Mouse (Mus musculus) liver, embryonic 14.5 days (tissue): ENCODE measurements around the gene Dnah5. TPM values are rescaled to one million over a fixed set of nuclear protein-coding genes. Genes with fewer than 3 reads are reported as not detected.
A peak's percentile ranks its signal among the peaks of the same experiment; 100 is the strongest.

Experiments used
- ATAC-seq: fragments of 200-750 bp; cut with Nextera tagmentation; 2 replicates; pipeline ENCODE4 v1.8.0; 2017; ENCODE audit warnings: moderate number of reproducible peaks, mild to moderate bottlenecking, moderate library complexity; ENCODE audit not compliant: insufficient read depth
- DNase-seq, 3 experiments: peaks; one replicate each; pipeline ENCODE4 v3.0.0-alpha.2; 2012 to 2013; ENCODE audit warnings: low read depth in 3 of 3, low spot score in 3 of 3
- H3K27ac ChIP-seq: fragments of 300-500 bp; sonication (generic); 2 replicates; pipeline ENCODE4 v1.5.1; 2014; ENCODE audit warnings: moderate library complexity, mild to moderate bottlenecking, control low read depth, inconsistent platforms
- H3K27me3 ChIP-seq: fragments of 300-500 bp; sonication (generic); 2 replicates; pipeline ENCODE4 v1.6.1; 2014; ENCODE audit warnings: mild to moderate bottlenecking, low read length, moderate library complexity; ENCODE audit not compliant: control insufficient read depth, insufficient read depth
- H3K36me3 ChIP-seq: fragments of 300-500 bp; sonication (generic); replicated peaks from 2 replicates; pipeline ENCODE4 v1.6.1; 2014; ENCODE audit warnings: low read depth; ENCODE audit not compliant: control insufficient read depth, insufficient read depth
- H3K4me1 ChIP-seq, 2 experiments: fragments of 200-500 bp in 1 of 2; fragments of 300-500 bp in 1 of 2; sonication (generic) in 1 of 2; replicated peaks; 2 replicates each; pipeline ENCODE4 v1.6.1; 2012 to 2014; ENCODE audit warnings: antibody characterized with exemption in 1 of 2, inconsistent platforms in 1 of 2, low read length in 1 of 2; ENCODE audit not compliant: control insufficient read depth in 2 of 2, insufficient read depth in 2 of 2
- H3K4me2 ChIP-seq: fragments of 300-500 bp; sonication (generic); 2 replicates; pipeline ENCODE4 v1.6.1; 2014; ENCODE audit warnings: low read depth, mild to moderate bottlenecking, control low read depth, moderate library complexity
- H3K4me3 ChIP-seq, 2 experiments: fragments of 200-500 bp in 1 of 2; fragments of 300-500 bp in 1 of 2; sonication (generic) in 1 of 2; 2 replicates each; pipeline ENCODE4 v1.5.1; 2012 to 2014; ENCODE audit warnings: low read depth in 2 of 2, low read length in 2 of 2, mild to moderate bottlenecking in 2 of 2, control low read depth in 1 of 2, inconsistent platforms in 1 of 2, moderate library complexity in 1 of 2; ENCODE audit not compliant: insufficient read depth in 1 of 2
- H3K9ac ChIP-seq: fragments of 300-500 bp; sonication (generic); replicated peaks from 2 replicates; pipeline ENCODE4 v1.6.1; 2014; ENCODE audit warnings: mild to moderate bottlenecking, control low read depth, moderate library complexity
- H3K9me3 ChIP-seq: fragments of 300-500 bp; sonication (generic); 2 replicates; pipeline ENCODE4 v1.6.1; 2016; ENCODE audit warnings: low read length, mixed read lengths; ENCODE audit not compliant: control insufficient read depth
- CTCF ChIP-seq: IDR thresholded peaks from 2 replicates; pipeline ENCODE4 v1.5.1; 2016; ENCODE audit warnings: antibody characterized with exemption, low read depth, control low read depth
- EP300 ChIP-seq: IDR thresholded peaks from 2 replicates; pipeline ENCODE4 v1.6.1; 2016; ENCODE audit warnings: antibody characterized with exemption, low read depth
- WGBS: fragments of 180-500 bp; shearing (Covaris S2); extraction: QIAGEN DNeasy Blood & Tissue Kit; methylation state at CpG from one replicate; pipeline ENCODE4 v1.1.7; 2014; ENCODE audit not compliant: insufficient replicate concordance; 5-methylcytosine and 5-hydroxymethylcytosine counted together
- polyA plus RNA-seq, 2 experiments: library from polyadenylated mRNA; depleted of rRNA in 1 of 2; stranded (reverse) in 1 of 2; unstranded in 1 of 2; fragments of >200 nt; fragmentation: Nextera tagmentation in 1 of 2; extraction: Ambion mirVana in 1 of 2; gene quantifications; 2 replicates each; pipeline versions ENCODE4 v1.2.1 to v1.2.3; 2012 to 2014

Gene Dnah5
- polyA plus RNA-seq, 2 experiments, result under 0.01 TPM; not detected in 1

- Histone ChIP-seq H3K27me3 (no peaks in the 10 kb centered on the region), H3K4me1 (no peaks in the 10 kb centered on the region), H3K27ac (no peak overlapping the region), H3K4me2 (no peak overlapping the region), H3K36me3 (no peaks in the 10 kb centered on the region), H3K9me3 (no peaks in the 10 kb centered on the region), H3K9ac (no peak overlapping the region), H3K4me3 (no peak overlapping the region)
- 67% methylated on average over 7 of the region's 7 CpGs for WGBS
- ATAC-seq (no peak), DNase-seq (no peak)
- TF ChIP-seq CTCF, result no peak
- no peak for TF ChIP-seq EP300
Measured at GRCm38 (mm10) chr15:28165234-28165633, 38.3 kb upstream of the Dnah5 start.

GRCm38 (mm10) chr15:28166090-28166489, 37.5 kb upstream of the Dnah5 start:
- TF ChIP-seq CTCF, result no peak
- no peak for TF ChIP-seq EP300
- Histone ChIP-seq H3K4me2 (no peak overlapping the region), H3K9ac (no peak overlapping the region), H3K27me3 (no peaks in the 10 kb centered on the region), H3K36me3 (no peaks in the 10 kb centered on the region), H3K4me1 (no peaks in the 10 kb centered on the region), H3K4me3 (no peak overlapping the region), H3K9me3 (no peaks in the 10 kb centered on the region), H3K27ac (no peak overlapping the region)
- WGBS, result 74% methylated on average over 6 of the region's 6 CpGs
- no peak for ATAC-seq
- DNase-seq, result no peak

DNA sequence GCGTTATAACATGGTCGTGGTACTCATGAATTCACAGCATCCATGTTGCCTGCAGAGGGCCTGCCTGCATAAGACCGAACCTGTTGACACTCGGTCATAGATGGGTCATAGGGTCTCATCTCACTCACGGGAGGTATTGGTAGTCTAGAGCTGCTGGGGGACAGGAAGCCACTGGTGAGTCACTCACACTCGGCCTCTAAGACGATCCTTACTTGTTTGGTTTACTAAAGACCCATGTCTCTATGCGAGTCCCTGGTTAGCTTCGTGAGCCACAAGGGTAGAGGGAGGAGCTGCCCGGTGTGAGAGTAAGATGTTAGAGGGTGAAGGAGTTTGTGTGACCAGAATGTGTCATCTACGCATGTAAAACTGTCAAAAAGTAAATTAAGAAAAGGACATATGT, 24.6 kb upstream of the Dnah5 start:
- 46% methylated on average over 11 of the region's 11 CpGs for WGBS
- no peaks in the 10 kb centered on the region for H3K4me1 ChIP-seq
- H3K4me2 ChIP-seq, result no peak overlapping the region
- no peaks in the 10 kb centered on the region for H3K36me3 ChIP-seq
- no peaks in the 10 kb centered on the region for H3K27me3 ChIP-seq
- DNase-seq, result no peak
- no peak overlapping the region for H3K4me3 ChIP-seq
- no peak for TF ChIP-seq EP300
- no peak for TF ChIP-seq CTCF
- no peaks in the 10 kb centered on the region for H3K9me3 ChIP-seq
- H3K9ac ChIP-seq, result no peak overlapping the region
- H3K27ac ChIP-seq, result no peak overlapping the region
- no peak for ATAC-seq

DNA sequence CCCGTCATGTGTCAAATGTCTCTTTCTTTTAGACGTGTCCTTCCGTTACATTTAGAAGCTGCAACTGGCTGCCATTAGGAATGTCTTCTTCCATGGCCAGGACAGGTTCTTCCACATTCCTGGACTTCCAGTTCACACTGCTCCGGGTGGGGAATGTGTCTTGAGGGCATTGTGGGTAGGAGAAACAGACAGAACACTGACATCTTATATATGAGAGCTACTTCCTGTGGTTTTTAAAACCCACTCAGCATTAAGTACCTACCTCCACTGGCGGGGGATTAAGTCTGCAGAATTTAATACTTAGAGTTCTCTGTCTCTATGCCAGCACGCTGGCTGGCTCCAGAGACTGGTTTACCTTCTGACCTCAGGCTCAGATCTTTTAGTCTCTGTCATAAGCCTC, 24.0 kb upstream of the Dnah5 start:
- ATAC-seq (no peak), DNase-seq (no peak)
- Histone ChIP-seq H3K4me2 (no peak overlapping the region), H3K4me1 (no peaks in the 10 kb centered on the region), H3K36me3 (no peaks in the 10 kb centered on the region), H3K4me3 (no peak overlapping the region), H3K27ac (no peak overlapping the region), H3K9me3 (no peaks in the 10 kb centered on the region), H3K27me3 (no peaks in the 10 kb centered on the region), H3K9ac (no peak overlapping the region)
- WGBS, result 44% methylated on average over 6 of the region's 6 CpGs
- TF ChIP-seq CTCF (no peak), EP300 (no peak)

DNA sequence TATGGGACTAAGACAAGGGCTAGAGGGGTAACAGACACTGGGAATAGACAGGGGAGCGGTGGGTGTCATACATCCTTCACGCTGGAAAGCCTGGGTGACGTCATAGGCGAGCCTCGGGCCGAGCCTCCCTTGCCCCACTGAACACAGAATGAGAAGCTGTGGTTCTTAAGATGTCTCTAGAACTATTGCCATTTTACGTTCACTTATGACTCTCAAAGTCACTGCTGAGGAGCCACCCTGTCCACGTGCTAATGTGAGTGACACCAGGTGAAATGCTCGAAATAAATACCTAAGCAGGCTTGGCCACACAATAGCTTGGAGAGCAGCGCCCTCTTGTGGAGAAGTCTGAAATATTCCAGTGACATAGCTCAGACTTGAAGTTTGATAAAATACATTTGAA, 21.7 kb upstream of the Dnah5 start:
- H3K9me3 ChIP-seq, result no peaks in the 10 kb centered on the region
- H3K9ac ChIP-seq, result no peak overlapping the region
- H3K4me2 ChIP-seq, result peak overlapping the region; percentile 42
- DNase-seq (peak in 2 of 3 experiments; percentile 20 to 32), ATAC-seq (no peak)
- 10% methylated on average over 10 of the region's 10 CpGs for WGBS
- no peaks in the 10 kb centered on the region for H3K27me3 ChIP-seq
- TF ChIP-seq CTCF (peak; percentile 73), EP300 (no peak)
- H3K4me1 ChIP-seq, result no peaks in the 10 kb centered on the region
- no peaks in the 10 kb centered on the region for H3K36me3 ChIP-seq
- no peak overlapping the region for H3K27ac ChIP-seq
- H3K4me3 ChIP-seq, result peak overlapping the region in 1 of 2 experiments; percentile 31; a peak in 1 of 4 replicates
